Mouse (Mus musculus) ES-Bruce4 (cell line): ENCODE results near the gene Cuta.

Experiments
- CTCF ChIP-seq: IDR thresholded peaks from one replicate; pipeline ENCODE4 v1.8.1; 2011; ENCODE audit warnings: low read depth, low read length
- EP300 ChIP-seq: IDR thresholded peaks from 2 replicates; pipeline ENCODE4 v1.6.1; 2011; ENCODE audit warnings: low read depth, low read length; ENCODE audit not compliant: insufficient read depth
- POLR2A ChIP-seq: IDR thresholded peaks from one replicate; pipeline ENCODE4 v1.8.1; 2011; ENCODE audit warnings: low read length; ENCODE audit not compliant: insufficient read depth

DNA sequence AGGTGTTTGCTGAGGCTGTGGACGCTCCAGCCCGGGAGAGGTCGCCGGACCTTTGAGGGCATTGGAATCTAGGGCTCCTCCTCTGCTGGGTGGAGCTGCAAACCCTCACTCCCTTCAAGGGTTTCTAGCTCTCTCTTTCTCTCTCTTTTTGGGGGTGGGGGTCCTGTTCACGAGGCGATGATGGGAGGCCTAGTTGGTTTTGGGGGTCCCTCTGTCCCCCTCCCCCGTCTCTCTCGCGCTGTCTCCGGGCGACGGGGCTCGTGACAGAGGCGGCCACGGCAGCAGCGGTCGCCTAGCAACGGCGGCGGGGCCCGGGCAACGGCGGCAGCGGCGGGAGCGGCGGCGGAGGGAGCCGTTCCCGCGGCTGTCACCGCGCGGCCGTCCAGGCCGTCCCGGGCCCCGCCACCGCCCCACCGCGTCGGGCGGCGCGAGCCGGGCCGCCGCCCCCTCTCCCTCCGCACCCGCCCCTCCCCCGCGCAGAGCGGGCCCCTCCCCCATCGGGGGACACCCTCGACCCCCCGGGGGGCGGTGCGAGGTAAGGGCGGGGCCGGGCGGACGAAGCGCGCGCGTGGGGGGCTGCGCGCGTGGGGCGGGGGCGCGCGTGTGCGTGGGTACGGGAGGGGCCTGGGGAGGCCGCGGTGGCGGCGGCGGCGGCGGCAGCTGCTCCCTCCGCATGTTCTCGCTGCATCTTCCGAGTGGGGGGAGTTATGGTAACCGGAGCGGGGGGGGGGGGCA lies 9.1 kb upstream of the Cuta start:
- TF ChIP-seq POLR2A (no peak), CTCF (no peak), EP300 (no peak)
